ENCODE assay signal across 16 mouse cellular contexts in genomic region chr1:72216761-72217160, GRCm38 (mm10).
"Had no signal": no experiment of that assay in that cellular context is flagged by ENCODE, and none has a peak within 500 bp of the region (broad histone marks: within the 10 kb centered on the region; RNA-seq: fewer than 3 reads in every experiment).

No protein-coding gene starts in this region.

- H3K9me3 ChIP-seq: midbrain, embryonic 13.5 days; midbrain, embryonic 15.5 days; neural tube, embryonic 12.5 days; stomach, embryonic 15.5 days had no signal

- H3K4me1 ChIP-seq: neural tube, embryonic 12.5 days had no signal

- H3K27ac ChIP-seq: macrophage; midbrain, embryonic 13.5 days; midbrain, embryonic 15.5 days; neural tube, embryonic 12.5 days; stomach, embryonic 15.5 days; stomach, postnatal 0 days had no signal

- H3K36me3 ChIP-seq: midbrain, embryonic 13.5 days; midbrain, embryonic 15.5 days; neural tube, embryonic 12.5 days; stomach, embryonic 15.5 days had no signal

- H3K4me2 ChIP-seq: lung, embryonic 14.5 days; midbrain, embryonic 11.5 days; midbrain, embryonic 13.5 days; midbrain, embryonic 15.5 days; neural tube, embryonic 12.5 days; stomach, embryonic 15.5 days had no signal

- H3K27me3 ChIP-seq: midbrain, embryonic 15.5 days; neural tube, embryonic 12.5 days; stomach, embryonic 15.5 days had no signal

- DNase-seq: lung, adult 18-20 months; lung, embryonic 14.5 days; lung, postnatal 14 days; lung, postnatal 36 days; right cerebral cortex, postnatal 14 days; thymus, adult 2 months; thymus, postnatal 25 days; thymus, postnatal 4 days had no signal

- ATAC-seq: midbrain, embryonic 13.5 days; midbrain, embryonic 15.5 days had no signal

- H3K9ac ChIP-seq: lung, embryonic 14.5 days; midbrain, embryonic 13.5 days; midbrain, embryonic 15.5 days; neural tube, embryonic 12.5 days; stomach, embryonic 15.5 days had no signal

- H3K4me3 ChIP-seq: megakaryocyte, embryonic 14.5 days; midbrain, embryonic 13.5 days; midbrain, embryonic 15.5 days; neural tube, embryonic 12.5 days; stomach, embryonic 15.5 days had no signal
